Mouse (Mus musculus): ENCODE data around the gene Cldn7.
"Not testable (repeated sequence)": the region's sequence is repeated elsewhere in the genome, so short reads cannot be mapped to it uniquely, and the experiment has no call there.

The Cldn7 gene

GRCm38 (mm10) chr11:69934681-69935080 is 29.9 kb upstream of the Cldn7 start:
- DNase-seq = no peak

DNA sequence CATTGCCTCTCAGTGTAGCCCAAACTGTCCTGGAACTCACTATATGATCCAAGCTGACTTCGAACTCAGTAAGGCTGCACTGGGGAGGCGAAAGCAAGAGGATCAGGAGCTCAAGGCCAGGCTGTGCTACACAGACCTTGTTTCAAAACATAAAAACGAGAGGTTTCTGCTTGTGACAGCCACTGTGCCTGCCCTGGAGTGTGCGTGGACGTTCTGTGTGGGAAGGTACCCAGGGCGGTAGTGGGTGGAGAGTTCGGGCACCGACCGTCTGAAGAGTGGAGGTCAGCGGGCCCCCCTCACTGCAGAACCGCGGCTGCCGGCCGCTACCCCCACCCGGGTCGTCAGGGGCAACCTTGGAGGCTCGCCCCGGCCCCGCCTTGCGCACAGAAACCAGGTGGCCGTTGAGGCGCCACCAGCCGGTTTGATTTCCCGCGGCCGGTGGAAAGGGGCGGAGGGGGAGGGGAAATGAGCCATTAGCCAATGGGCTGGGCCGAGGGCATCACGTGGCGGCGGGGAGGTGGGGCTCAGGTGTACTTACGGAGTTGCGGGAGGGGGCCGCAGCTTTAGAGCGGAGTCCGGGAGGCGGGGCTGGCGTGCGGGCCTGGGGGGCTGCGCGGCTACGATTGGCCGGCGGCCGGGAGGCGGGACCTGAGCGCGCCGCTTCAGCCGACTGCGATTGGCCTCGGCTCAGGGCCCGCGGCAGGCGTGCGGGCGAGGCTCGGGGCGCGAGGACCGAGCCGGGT is 29.3 kb upstream of the Cldn7 start, which contains the start of gene Ybx2:
TSS of gene Ybx2 (plus strand) at position 660 of the 743 bp plus-strand sequence.
- DNase-seq = peak; percentile 90

DNA sequence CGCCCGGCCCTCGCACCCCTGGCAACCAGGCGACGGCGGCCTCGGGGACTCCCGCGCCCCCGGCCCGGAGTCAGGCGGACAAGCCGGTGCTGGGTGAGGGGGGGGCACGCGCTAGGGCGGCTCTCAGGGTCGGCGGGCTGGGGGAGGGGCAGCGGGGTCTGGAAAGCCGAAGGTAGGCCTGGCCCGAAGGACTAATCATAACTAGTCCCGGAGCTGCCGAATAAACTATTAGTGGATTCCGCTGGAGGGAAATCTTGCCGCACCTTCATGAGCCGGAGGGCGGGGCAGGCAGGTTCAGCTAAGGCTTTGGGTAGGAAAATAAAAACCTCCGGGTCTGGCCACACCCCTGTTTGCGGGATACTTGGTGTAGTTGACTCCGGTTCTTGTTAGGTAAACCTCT is 28.4 kb upstream of the Cldn7 start:
- peak; percentile 50 for DNase-seq

- peak; percentile 72 for DNase-seq
Measured at GRCm38 (mm10) chr11:69936714-69937347, 27.7 kb upstream of the Cldn7 start.

DNA sequence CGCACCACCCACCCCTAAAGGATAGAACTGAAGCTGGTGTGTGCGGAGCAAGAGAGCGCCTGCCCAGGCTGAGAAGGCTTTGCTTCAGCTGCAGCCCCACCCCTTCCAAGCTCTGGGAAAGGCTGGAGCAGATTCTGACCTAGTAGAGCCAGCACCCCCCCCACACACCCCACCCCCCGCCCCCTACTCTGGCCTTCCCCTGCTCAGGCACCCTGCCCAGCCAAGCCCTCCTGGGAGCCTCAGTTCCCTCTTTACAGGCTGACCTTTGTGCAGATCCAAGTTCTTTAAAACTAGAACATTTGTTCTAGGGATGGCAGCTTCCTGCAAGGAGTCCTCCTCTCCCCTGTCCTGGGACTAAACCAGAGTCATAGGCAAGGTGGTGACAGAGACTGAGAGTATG is 27.2 kb upstream of the Cldn7 start:
- DNase-seq = peak; percentile 49

- no peak for DNase-seq
Measured at GRCm38 (mm10) chr11:69937834-69938233, 26.7 kb upstream of the Cldn7 start.

GRCm38 (mm10) chr11:69938401-69938979 is 26.1 kb upstream of the Cldn7 start:
- DNase-seq = no peak

- no peak for DNase-seq
Measured at GRCm38 (mm10) chr11:69939181-69939580, 25.4 kb upstream of the Cldn7 start.

- DNase-seq = no peak
Measured at GRCm38 (mm10) chr11:69939731-69940130, 24.8 kb upstream of the Cldn7 start.

DNA sequence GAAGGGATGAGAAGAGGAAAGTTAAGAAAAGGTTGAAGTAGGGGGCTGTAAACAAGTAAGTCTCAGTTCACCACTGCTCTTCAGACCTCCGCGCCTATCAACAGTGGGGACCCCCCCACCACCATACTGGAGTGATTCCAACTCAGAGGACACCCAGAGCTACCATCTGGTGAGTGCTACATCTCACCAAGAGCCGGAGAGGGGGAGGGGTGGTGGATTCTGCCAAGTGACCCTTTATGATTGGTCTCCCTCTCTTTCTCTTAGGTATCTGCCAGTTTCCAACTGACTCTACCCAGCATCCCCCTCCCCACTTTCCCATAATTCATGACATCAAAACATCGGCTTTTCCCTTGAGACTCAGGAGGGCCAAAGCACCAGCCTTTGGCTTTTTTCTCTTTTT is 23.6 kb upstream of the Cldn7 start:
- no peak for DNase-seq

- DNase-seq = no peak
Measured at GRCm38 (mm10) chr11:69945216-69945615, 19.4 kb upstream of the Cldn7 start.

DNA sequence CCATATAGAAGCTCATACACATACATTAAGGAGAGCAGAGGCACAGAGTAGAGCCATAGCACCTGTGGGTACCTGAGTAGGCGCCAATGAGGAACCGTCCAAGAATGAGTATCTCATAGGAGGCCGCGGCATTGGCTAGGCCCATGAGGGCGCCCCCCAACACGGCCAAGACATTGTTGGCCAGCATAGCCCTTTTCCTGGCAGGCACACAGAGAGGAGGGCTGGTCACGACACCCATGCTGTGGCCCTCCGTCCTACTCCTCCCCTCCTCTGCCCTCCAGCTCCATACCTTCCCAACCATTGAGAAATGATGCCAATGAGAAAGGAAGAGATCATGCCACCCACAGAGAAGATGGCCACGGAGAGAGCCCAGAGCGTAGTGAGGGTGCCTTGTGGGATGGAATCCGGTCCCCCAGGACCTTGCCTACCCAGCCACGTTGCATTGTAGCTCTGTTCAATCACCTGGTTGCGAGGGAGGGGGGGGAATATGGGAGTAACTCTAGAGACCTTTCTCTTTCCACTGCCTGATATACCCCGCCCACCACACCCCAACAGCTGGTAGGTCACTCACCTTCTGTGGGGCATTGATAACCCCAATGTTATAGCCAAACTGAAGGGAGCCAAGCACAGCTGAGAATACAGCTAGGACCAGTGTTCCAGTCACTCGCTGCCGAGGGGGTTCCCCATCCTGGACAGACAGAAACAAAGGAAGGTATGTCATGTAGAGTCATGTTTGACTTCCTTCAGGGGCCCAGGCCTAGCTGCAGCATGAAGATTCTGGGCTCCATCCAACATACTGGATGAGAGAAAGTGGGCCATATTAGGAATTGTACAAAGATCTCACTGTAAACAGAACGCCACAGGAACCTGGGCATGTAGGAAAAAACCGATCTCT is 18.3 kb upstream of the Cldn7 start:
- DNase-seq = no peak

DNA sequence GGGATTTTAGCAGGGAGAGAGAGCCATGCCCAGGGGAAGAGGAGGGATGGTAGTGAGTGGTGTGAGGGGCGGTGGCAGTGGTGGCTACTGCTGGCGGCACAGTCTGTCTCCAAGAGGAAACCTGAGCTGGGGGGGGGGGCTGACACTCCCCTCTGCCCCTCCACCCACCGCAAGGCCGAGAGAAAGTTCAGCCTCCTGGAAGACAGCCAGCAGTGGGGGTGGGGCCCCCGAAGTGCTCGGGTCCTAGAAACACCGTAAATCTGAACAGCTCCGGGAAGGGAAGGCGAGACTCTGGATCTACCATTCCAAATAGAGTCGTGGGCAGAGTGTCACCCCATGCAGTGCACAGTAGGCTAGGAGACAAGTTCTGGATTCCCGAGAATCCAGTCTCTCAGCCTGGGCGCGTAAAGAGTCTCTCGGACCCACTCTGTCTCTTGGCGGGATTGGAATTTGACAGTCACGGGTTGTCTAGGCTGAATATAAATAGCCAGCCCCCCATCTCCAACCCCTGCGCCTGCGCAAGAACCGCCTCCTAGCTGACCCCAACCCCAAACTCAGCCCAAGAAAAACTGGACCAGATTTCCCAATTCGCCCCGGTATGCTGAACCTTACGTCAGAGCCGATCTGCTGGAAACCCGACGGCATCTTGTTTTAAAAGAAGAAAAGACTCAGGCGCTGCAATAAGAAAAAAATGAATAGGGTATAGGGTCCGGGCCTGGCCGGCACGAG is 17.1 kb upstream of the Cldn7 start:
- DNase-seq = peak; percentile 61

DNA sequence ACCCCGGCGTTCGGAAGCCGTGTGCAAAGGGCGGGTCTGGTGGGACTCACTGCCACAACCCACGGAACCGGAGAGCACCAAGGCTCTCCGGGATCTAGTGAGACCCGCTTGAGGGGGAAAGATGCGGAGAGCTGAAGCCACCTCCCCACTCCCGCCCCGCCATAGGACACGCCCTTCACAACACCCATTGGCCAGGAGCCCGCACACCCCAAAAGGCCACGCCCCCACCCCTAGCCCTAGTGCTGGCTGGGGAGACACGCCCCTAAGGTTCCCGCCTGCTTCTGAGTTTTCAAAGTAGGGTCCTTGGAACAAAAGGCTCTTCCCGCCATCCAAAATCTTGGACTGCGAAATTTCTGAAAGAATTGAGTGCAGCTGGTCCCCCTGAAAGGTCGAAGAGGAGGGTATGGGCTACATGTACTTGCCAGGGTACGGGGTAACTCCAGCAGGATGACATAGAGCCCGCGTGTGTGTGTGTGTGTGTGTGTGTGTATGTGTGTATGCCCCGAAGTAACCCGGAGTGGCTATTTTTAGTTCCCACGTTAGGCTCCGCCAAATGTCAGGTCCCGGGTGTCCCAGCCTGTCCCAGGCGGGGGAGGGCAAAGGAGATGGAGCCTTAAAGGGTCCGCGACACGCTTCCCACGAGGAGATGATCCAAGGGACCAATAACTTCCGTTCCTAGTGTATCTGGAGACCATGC is 16.4 kb upstream of the Cldn7 start, which contains the start of gene Slc2a4:
TSS of gene Slc2a4 (minus strand) at position 123 of the 697 bp plus-strand sequence.
- DNase-seq = peak; percentile 92

- DNase-seq = peak; percentile 95
Measured at GRCm38 (mm10) chr11:69948763-69949150, 15.8 kb upstream of the Cldn7 start.

DNA sequence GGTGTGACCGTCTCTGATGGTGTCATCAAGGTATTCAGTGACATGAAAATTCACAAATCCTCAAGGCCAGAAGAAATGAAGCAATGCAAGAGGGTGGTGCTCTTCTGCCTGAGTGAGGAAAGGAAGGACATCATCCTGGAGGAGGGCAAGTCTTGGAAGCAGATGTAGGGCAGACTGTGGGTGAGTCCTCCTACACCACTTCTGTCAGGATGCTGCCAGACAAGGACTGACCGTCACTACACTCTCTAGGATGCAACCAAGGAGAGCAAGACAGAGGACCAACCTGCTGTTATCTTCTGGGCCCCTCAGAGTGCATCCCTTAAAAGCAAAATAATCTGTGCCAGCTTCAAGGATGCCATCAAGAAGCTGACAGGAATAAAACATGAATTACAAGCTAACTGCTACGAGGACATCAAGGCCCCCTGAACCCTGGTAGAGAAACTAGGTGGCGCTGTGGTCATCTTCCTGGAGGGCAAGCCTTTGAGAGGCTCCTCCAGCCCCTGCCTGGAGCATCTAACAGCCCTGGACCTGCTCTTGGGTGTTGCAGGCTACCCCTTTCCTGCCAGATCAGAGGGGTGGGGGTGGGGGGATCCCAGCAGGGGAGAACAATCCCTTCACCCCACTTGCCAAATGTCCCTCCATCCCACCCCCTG is 13.6 kb upstream of the Cldn7 start:
- no peak for DNase-seq

- no peak for DNase-seq
Measured at GRCm38 (mm10) chr11:69952274-69952673, 12.3 kb upstream of the Cldn7 start.

DNA sequence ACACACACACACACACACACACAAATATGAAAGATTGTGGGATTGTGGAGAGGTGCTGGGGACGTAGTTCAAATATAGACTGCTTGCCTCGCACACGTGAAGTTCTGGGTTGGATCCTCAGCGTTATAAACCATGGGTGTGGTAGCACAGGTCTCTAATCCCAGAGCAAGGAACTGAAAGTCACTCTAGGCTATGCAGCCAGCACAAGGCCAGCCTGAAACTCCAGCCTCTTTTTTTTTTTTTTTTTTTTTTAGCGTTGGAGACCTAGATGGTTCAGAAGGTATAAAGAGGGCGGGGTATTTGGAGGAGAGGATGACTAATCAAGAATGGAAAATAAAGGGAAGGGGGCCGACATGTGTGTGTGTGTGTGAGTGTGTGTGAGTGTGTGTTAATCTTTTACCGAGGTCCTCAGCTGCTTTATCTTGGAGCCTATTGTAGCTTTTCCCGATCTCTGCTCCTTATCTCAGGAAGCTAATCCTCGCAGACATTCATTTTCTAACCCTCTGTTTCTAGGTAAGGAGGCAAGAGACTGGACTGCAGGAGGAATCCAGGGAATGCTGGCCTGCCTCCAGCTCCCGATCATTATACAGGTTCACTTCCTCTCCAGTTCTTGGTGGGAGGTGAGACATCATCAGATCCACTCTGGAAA is 11.2 kb upstream of the Cldn7 start:
- no peak for DNase-seq

GRCm38 (mm10) chr11:69955618-69956017 is 9.0 kb upstream of the Cldn7 start:
- not testable (repeated sequence) for DNase-seq

DNA sequence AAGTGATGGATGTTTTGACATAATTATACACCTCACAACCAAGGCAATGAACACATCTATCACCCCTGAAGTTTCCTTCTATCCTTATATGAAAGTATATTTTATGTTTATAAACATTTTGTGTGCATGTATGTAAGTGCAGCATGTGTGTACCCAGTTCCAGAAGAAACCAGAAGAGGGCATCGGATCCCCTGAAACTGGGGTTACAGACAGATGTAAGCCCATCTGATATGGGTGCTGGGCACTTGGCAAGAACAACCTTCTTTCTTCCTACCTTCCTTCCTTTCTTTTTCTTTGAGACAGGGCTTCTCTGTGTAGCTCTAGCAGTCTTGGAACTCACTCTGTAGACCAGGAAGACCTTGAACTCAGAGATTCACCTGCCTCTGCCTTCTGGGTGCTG is 8.4 kb upstream of the Cldn7 start:
- DNase-seq = no peak

- no peak for DNase-seq
Measured at GRCm38 (mm10) chr11:69960616-69961015, 4.0 kb upstream of the Cldn7 start.

Data from kidney, adult 9 months (tissue).